Mouse (Mus musculus) hindbrain, embryonic 10.5 days (tissue): Measurements from ENCODE around the gene Cyp2b10. TPM values are rescaled to one million over a fixed set of nuclear protein-coding genes. Genes with fewer than 3 reads are reported as not detected.
A peak's percentile ranks its signal among the peaks of the same experiment; 100 is the strongest.
"Not testable (repeated sequence)": the region's sequence is repeated elsewhere in the genome, so short reads cannot be mapped to it uniquely, and the experiment has no call there.

Experiments
- DNase-seq: peaks from one replicate; pipeline ENCODE4 v3.0.0-alpha.2; 2017; ENCODE audit warnings: low spot score
- H3K27ac ChIP-seq: fragments of 300-500 bp; sonication (generic); 2 replicates; pipeline ENCODE4 v1.5.1; 2016; ENCODE audit warnings: mild to moderate bottlenecking, moderate library complexity
- H3K27me3 ChIP-seq: fragments of 300-500 bp; sonication (generic); 2 replicates; pipeline ENCODE4 v1.6.1; 2016; ENCODE audit warnings: mild to moderate bottlenecking; ENCODE audit not compliant: poor library complexity, insufficient read depth, severe bottlenecking
- H3K36me3 ChIP-seq: fragments of 300-500 bp; sonication (generic); 2 replicates; pipeline ENCODE4 v1.6.1; 2016; ENCODE audit warnings: mild to moderate bottlenecking, moderate library complexity
- H3K4me1 ChIP-seq: fragments of 300-500 bp; sonication (generic); replicated peaks from 2 replicates; pipeline ENCODE4 v1.6.1; 2016; ENCODE audit warnings: mild to moderate bottlenecking
- H3K4me3 ChIP-seq: fragments of 300-500 bp; sonication (generic); 2 replicates; pipeline ENCODE4 v1.5.1; 2016; ENCODE audit warnings: mild to moderate bottlenecking, moderate library complexity
- H3K9me3 ChIP-seq: fragments of 300-500 bp; sonication (generic); 2 replicates; pipeline ENCODE4 v1.6.1; 2016; ENCODE audit warnings: mild to moderate bottlenecking, moderate library complexity
- WGBS: fragments of 180-500 bp; shearing (Covaris S2); methylation state at CpG from one replicate; pipeline ENCODE4 v1.1.7; 2016; 5-methylcytosine and 5-hydroxymethylcytosine counted together
- polyA plus RNA-seq: library from polyadenylated mRNA; unstranded; fragments of >200 nt; fragmentation: Nextera tagmentation; extraction: Ambion mirVana; gene quantifications from 2 replicates; pipeline ENCODE4 v1.2.1, GENCODE M21; 2016

Cyp2b10 gene
- polyA plus RNA-seq, 1 experiment from 2014 or later, result not detected

GRCm38 (mm10) chr7:25887758-25888157 is 9.7 kb upstream of the Cyp2b10 start:
- no peak overlapping the region for H3K4me3 ChIP-seq
- no peaks in the 10 kb centered on the region for H3K27me3 ChIP-seq
- peaks cover 6% of the 10 kb centered on the region; the same call in 1 of the 2 replicates for H3K9me3 ChIP-seq
- no peaks in the 10 kb centered on the region for H3K4me1 ChIP-seq
- DNase-seq, result no peak
- WGBS, result 80% methylated on average over 3 of the region's 3 CpGs
- H3K27ac ChIP-seq, result no peak overlapping the region
- H3K36me3 ChIP-seq, result no peaks in the 10 kb centered on the region

- no peaks in the 10 kb centered on the region for H3K27me3 ChIP-seq
- no peak for DNase-seq
- H3K9me3 ChIP-seq, result peaks cover 11% of the 10 kb centered on the region; the same call in 1 of the 2 replicates
- H3K27ac ChIP-seq, result no peak overlapping the region
- no peaks in the 10 kb centered on the region for H3K36me3 ChIP-seq
- no peaks in the 10 kb centered on the region for H3K4me1 ChIP-seq
- WGBS, result 79% methylated on average over 5 of the region's 5 CpGs
- H3K4me3 ChIP-seq, result no peak overlapping the region
Observed at GRCm38 (mm10) chr7:25893159-25893558, 4.3 kb upstream of the Cyp2b10 start.

DNA sequence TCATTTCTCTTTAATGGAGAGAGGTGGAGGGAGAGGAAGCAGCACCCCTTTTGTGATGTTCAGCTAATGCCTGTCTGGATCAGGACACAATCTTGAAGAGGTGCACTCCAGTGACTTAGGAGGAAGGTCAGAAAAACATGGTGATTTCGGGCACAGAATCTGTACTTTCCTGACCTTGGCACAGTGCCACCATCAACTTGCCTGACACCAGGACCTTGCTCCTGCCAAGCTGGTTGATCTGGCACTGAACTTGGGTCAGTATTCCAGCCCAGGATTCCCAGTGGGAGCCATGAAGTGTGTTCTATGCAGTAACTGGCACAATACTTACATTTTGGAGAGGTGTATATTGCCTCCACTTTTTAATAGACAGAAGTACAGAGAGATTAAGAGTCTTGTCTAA is 2.3 kb upstream of the Cyp2b10 start:
- Histone ChIP-seq H3K27me3 (no peaks in the 10 kb centered on the region), H3K4me1 (no peaks in the 10 kb centered on the region), H3K4me3 (no peak overlapping the region), H3K27ac (no peak overlapping the region), H3K36me3 (no peaks in the 10 kb centered on the region), H3K9me3 (peaks cover 11% of the 10 kb centered on the region; the same call in 1 of the 2 replicates)
- DNase-seq, result no peak
- WGBS, result 66% methylated on average over 1 of the region's 1 CpGs

- WGBS, result 92% methylated on average over 7 of the region's 7 CpGs
- no peaks in the 10 kb centered on the region for H3K36me3 ChIP-seq
- no peak for DNase-seq
- no peak overlapping the region for H3K4me3 ChIP-seq
- H3K4me1 ChIP-seq, result no peaks in the 10 kb centered on the region
- no peaks in the 10 kb centered on the region for H3K27me3 ChIP-seq
- 0 out of 2 replicates have a peak, but pooled peaks cover 10% of the 10 kb centered on the region for H3K9me3 ChIP-seq
- no peak overlapping the region for H3K27ac ChIP-seq
Observed at GRCm38 (mm10) chr7:25898064-25898463, 644 bp downstream of the Cyp2b10 start.

GRCm38 (mm10) chr7:25902061-25902690 is 4.8 kb downstream of the Cyp2b10 start:
- Histone ChIP-seq H3K27ac (no peak overlapping the region), H3K27me3 (no peaks in the 10 kb centered on the region), H3K36me3 (no peaks in the 10 kb centered on the region), H3K4me3 (no peak overlapping the region), H3K4me1 (no peaks in the 10 kb centered on the region), H3K9me3 (0 out of 2 replicates have a peak, but pooled peaks cover 25% of the 10 kb centered on the region)
- no peak for DNase-seq
- WGBS, result 70% methylated on average over 8 of the region's 8 CpGs

DNA sequence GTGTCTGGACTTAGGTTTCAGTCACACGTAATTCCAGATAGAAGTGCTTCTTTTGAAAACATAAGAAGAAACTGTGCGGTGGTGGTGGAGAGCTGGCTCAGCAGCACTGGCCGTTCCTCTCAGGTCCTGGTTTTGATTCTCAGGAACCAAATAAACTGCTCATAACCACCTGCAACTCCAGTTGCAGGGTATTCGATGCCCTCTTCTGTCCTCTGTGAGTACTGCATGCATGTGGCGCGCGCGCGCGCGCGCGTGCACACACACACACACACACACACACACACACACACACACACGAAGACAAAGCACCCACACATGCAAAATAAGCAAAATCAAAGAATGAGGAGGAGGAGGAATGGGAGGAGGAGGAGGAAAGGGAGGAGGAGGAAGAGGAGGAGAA is 5.7 kb downstream of the Cyp2b10 start:
- H3K4me1 ChIP-seq, result no peaks in the 10 kb centered on the region
- 41% methylated on average over 14 of the region's 14 CpGs for WGBS
- no peak overlapping the region for H3K27ac ChIP-seq
- no peaks in the 10 kb centered on the region for H3K36me3 ChIP-seq
- H3K27me3 ChIP-seq, result no peaks in the 10 kb centered on the region
- no peak for DNase-seq
- H3K4me3 ChIP-seq, result no peak overlapping the region
- 0 out of 2 replicates have a peak, but pooled peaks cover 20% of the 10 kb centered on the region for H3K9me3 ChIP-seq

DNA sequence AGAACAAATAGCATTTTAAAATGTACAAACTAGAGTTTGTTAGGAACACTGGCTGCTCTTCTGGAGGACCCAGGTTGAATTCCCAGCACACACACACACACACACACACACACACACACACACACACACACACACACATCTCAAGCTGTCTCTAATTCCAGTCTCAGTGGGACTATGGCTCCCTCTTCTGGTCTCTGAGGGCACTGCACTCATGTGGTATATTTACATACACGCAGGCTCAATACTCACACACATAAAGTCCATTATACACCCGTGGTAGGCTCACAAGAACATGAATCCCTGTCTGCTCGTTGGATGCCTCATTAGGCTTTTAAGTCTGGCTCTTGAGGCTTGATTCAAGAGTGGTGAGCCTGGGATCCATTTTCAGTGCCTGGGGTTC is 6.6 kb downstream of the Cyp2b10 start:
- Histone ChIP-seq H3K27me3 (no peaks in the 10 kb centered on the region), H3K4me1 (no peaks in the 10 kb centered on the region), H3K4me3 (no peak overlapping the region), H3K9me3 (0 out of 2 replicates have a peak, but pooled peaks cover 27% of the 10 kb centered on the region), H3K27ac (no peak overlapping the region), H3K36me3 (no peaks in the 10 kb centered on the region)
- peak; percentile 10 for DNase-seq
- WGBS, result 47% methylated on average over 3 of the region's 3 CpGs

- no peak for DNase-seq
- no peak overlapping the region for H3K4me3 ChIP-seq
- H3K36me3 ChIP-seq, result no peaks in the 10 kb centered on the region
- no peaks in the 10 kb centered on the region for H3K27me3 ChIP-seq
- H3K27ac ChIP-seq, result no peak overlapping the region
- H3K9me3 ChIP-seq, result 0 out of 2 replicates have a peak, but pooled peaks cover 29% of the 10 kb centered on the region
- H3K4me1 ChIP-seq, result no peaks in the 10 kb centered on the region
- 71% methylated on average over 10 of the region's 10 CpGs for WGBS
Observed at GRCm38 (mm10) chr7:25904489-25904888, 7.1 kb downstream of the Cyp2b10 start.

GRCm38 (mm10) chr7:25907380-25907779 is 10.0 kb downstream of the Cyp2b10 start:
- H3K4me1 ChIP-seq, result no peaks in the 10 kb centered on the region
- no peaks in the 10 kb centered on the region for H3K36me3 ChIP-seq
- WGBS, result 82% methylated on average over 6 of the region's 6 CpGs
- H3K4me3 ChIP-seq, result no peak overlapping the region
- H3K9me3 ChIP-seq, result peaks cover 31% of the 10 kb centered on the region; the same call in 1 of the 2 replicates
- no peak for DNase-seq
- H3K27ac ChIP-seq, result no peak overlapping the region
- no peaks in the 10 kb centered on the region for H3K27me3 ChIP-seq

DNA sequence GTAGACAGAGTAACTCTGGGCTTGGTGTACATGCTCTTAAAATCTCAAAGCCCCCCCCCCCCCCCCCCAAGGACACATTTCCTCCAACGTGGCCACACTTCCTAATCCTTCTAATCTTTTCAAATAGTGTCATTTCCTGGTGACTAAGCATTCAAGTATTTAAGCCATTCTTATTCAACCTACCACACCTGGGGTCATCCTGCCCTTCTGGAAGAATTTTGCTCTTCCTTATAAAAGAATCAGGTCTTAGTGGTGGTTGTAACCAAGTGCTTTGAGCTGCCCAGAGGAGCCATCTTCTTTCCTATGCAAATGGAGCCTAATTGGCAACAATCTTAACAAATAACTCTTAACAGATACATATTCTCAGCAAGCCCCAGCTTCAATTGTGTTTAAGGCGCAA is 12.6 kb downstream of the Cyp2b10 start:
- WGBS, result 74% methylated on average over 2 of the region's 2 CpGs

DNA sequence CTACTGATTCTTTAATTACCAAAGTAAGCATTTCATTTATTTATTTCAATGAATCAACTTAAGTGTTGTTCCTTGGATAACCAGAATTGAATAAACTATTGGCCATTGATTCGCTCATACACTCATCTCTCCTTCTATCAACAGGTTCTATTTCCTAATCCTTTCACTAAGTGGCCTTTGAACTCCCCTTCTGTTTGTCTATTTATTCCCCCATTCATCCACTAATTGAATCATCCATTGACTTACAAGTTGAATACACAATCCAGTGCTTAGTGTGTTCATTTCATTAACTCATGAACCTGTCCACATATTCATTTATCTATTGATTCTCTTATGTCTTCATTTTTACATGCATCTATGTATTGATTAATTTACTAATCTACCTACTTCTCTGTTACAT is 18.7 kb downstream of the Cyp2b10 start:
- no peaks in the 10 kb centered on the region for H3K36me3 ChIP-seq
- no peak overlapping the region for H3K4me3 ChIP-seq
- 0 out of 2 replicates have a peak, but pooled peaks cover 6% of the 10 kb centered on the region for H3K9me3 ChIP-seq
- 82% methylated on average over 1 of the region's 1 CpGs for WGBS
- H3K27me3 ChIP-seq, result no peaks in the 10 kb centered on the region
- H3K4me1 ChIP-seq, result no peaks in the 10 kb centered on the region
- H3K27ac ChIP-seq, result no peak overlapping the region
- no peak for DNase-seq

More for the DNA sequence above, 12.6 kb downstream of the Cyp2b10 start:
- no peaks in the 10 kb centered on the region for H3K27me3 ChIP-seq
- no peak overlapping the region for H3K4me3 ChIP-seq
- peaks cover 26% of the 10 kb centered on the region; the same call in 1 of the 2 replicates for H3K9me3 ChIP-seq
- H3K27ac ChIP-seq, result no peak overlapping the region
- no peak for DNase-seq
- H3K36me3 ChIP-seq, result no peaks in the 10 kb centered on the region
- no peaks in the 10 kb centered on the region for H3K4me1 ChIP-seq

DNA sequence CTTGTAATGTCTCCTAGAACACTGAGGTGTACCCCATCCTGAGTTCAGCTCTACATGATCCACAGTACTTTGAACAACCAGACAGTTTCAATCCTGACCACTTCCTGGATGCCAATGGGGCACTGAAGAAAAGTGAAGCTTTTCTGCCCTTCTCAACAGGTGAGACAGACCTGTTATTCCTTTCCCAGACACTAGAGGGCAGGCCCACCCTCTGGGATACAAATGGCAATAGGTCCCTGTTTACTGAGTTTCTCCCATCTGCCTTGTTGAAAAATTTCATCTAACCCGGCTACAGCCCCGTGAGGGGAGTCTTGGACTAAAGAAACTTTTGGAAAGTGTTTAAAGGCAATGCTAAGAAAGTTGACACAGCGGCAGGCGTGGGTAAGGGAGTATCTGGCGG is 19.9 kb downstream of the Cyp2b10 start:
- not testable (repeated sequence) for H3K27ac ChIP-seq, H3K36me3 ChIP-seq, DNase-seq, H3K9me3 ChIP-seq, H3K27me3 ChIP-seq, H3K4me1 ChIP-seq, H3K4me3 ChIP-seq
- 55% methylated on average over 5 of the region's 5 CpGs for WGBS

DNA sequence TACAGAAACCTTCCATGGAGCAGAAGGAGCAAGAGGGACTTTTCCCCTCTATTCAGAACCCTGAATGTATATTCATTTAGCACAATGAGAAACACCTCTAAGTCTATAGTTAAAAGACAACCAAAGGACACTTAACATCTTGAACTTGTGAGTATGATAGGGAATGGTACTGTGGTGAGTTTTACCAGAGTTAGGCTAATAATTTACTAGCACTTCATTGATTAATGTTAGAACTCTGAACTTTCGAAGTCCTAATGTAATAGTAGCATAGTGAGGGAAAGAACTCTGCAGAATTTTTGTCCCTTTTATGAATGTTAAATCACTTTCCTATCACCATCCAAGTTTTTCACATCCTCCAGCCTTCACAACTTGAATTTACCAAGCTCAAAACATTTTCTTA is 22.0 kb downstream of the Cyp2b10 start:
- Histone ChIP-seq H3K27ac (no peak overlapping the region), H3K4me3 (no peak overlapping the region), H3K27me3 (no peaks in the 10 kb centered on the region), H3K36me3 (no peaks in the 10 kb centered on the region), H3K4me1 (no peaks in the 10 kb centered on the region), H3K9me3 (no peaks in the 10 kb centered on the region)
- 82% methylated on average over 1 of the region's 1 CpGs for WGBS
- DNase-seq, result no peak
